Mouse (Mus musculus) mouse embryonic stem cell (cell line): Measurements from ENCODE around the gene Ttll12.

Experiments used
- in situ Hi-C, 2 experiments: fragments of 300-500 bp; cut with MboI; formaldehyde crosslinking; loops; 1 replicate in 1 of 2; 3 replicates in 1 of 2; pipeline ENCODE4 v1.14.3; 2019 to 2020; ENCODE audit warnings: low sequenced_read_pairs in 2 of 2, low pct_unique_long_range_greater_than_20kb in 1 of 2, mixed read lengths in 1 of 2; ENCODE audit not compliant: unreplicated experiment in 1 of 2

Gene Ttll12

DNA sequence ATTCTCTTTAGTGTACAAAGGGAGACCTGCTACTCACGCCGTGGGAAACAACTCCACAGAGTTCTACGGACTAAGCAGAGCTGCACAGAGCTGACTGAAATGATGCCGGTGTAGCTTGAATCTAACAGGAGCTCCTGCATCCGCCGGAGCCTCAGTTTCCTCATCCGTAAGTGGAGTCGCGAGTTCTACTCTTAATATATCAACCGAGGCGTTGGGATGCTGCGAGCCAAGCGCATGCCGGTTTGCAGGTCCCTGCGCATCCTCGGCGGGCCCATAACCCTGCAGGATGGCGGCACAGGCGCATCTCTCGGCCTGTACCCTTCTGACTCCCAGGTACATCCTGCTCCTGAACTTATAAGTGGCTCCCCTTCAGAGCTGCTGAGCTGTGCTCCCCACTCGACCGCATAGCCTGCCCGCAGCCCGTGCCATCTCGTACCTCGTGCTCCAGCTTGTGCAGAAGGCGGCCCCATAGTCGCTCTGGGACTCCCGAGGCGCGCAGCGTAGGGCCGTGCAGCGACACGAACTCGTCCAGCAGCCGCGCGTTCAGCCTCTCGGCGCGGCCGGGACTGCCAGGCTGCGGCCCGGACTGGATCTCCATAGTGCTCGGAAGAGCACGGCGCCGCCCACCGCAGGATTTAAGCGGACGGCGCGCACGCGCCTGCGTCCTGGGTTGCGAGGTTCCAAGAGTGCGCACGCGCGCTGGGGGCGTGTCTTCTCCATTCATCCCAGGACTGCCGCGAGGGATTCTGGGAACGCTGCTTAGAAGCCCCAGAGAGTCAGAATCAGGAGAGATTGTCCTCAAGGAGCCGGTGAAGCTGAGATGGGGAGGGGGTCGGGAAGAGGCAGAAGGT, at the start of gene Ttll12:
Ttll12 (minus strand) TSS at position 645 of the 851 bp plus-strand sequence.
- in situ Hi-C loops: no loop called here

- in situ Hi-C loops: no loop called here
Observed at GRCm38 (mm10) chr15:83642518-83642917, 47.6 kb upstream of the Ttll12 start.

DNA sequence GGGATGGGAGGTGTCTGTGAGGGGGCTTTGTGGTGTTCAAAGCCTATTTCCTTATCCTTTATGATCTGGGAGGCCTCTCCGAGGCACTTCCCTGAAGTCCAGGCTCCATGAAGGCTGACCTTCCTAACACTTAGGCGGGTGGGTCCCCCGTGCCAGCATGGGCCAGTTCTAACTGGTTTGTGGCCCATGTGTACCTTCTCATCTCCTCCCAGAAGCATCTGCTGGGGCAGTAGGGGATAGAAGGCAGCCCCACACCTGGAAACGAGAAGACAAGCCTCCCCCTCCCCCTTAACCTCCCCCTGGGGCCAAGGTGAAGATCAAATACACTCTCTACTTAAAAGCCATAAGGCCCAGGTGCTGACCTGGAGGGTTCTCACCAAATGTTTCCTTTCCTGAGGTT, 45.3 kb upstream of the Ttll12 start:
- in situ Hi-C loops: no loop called here

- in situ Hi-C loops: loop anchor here in 1 of 2 experiments (10.0 kb wide), 2 partner anchors 86 to 116 kb away; partner anchors contain the start of gene Scube1
Observed at GRCm38 (mm10) chr15:83639160-83639559, 44.2 kb upstream of the Ttll12 start.

DNA sequence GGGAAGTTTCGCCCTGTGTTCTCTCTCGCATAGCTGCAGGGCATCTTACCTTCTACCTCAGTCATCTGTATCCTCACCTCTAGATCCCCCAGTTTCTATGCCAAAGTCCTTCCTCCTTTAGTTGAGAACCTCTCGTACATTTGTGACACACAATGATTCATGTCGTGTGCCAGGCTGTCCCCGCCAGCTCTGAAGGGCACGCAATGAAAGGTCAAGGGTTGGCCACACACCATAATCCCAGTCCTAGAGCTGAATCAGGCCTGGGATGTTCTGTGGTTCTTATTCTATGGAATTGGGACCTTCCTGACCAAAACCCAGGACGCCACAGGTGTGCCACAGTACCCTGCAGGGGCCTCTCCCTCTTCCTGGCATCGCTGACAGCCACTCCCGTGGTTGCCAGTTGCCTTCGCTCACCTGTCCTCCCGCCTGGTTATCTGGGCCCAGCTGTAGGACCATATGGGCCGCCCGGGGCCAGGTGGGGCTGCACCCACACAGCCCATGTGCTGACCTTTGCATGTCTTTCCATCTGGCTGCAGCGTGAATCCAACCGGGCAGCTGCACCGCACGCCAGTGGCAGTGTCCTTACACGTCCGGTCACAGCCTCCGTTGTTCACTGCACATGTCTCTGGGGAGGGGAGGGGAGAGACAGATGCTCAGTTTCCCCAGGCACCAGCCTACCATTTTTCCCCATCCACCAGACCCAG, 43.4 kb upstream of the Ttll12 start:
- in situ Hi-C loops: loop anchor here in 1 of 2 experiments (10.0 kb wide), 2 partner anchors 86 to 116 kb away; partner anchors contain the start of gene Scube1

GRCm38 (mm10) chr15:83636759-83637158, 41.8 kb upstream of the Ttll12 start:
- in situ Hi-C loops: loop anchor here in 1 of 2 experiments (10.0 kb wide), 2 partner anchors 88 to 118 kb away; partner anchors contain the start of gene Scube1

- in situ Hi-C loops: loop anchor here in 1 of 2 experiments (10.0 kb wide), 2 partner anchors 90 to 120 kb away; partner anchors contain the start of gene Scube1
Observed at GRCm38 (mm10) chr15:83635251-83635650, 40.3 kb upstream of the Ttll12 start.

GRCm38 (mm10) chr15:83634076-83634475, 39.1 kb upstream of the Ttll12 start:
- in situ Hi-C loops: loop anchor here in 1 of 2 experiments (10.0 kb wide), 2 partner anchors 91 to 121 kb away; partner anchors contain the start of gene Scube1

GRCm38 (mm10) chr15:83631071-83631470, 36.1 kb upstream of the Ttll12 start:
- in situ Hi-C loops: loop anchor here in 1 of 2 experiments (10.0 kb wide), 2 partner anchors 94 to 124 kb away; partner anchors contain the start of gene Scube1

DNA sequence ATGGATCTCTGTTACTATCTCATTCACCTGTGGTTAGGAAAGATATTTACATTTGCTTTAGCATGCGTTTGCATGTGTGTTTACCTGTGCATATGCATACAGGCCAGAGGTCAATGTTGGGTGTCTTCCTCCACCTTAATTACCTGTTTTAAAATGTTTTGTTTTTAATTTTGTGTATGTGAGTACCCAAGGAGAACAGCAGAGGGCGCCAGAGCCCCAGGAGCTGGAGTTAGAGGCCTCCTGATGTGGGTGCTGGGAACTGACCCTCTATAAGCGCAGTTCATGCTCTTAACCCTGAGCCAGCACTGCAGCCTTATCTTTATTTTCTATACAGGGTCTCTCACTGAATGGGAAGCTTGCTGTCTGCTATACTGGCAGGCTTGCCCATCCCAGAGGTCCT, 34.8 kb upstream of the Ttll12 start:
- in situ Hi-C loops: loop anchor here in 1 of 2 experiments (10.0 kb wide), 2 partner anchors 95 to 125 kb away; partner anchors contain the start of gene Scube1

DNA sequence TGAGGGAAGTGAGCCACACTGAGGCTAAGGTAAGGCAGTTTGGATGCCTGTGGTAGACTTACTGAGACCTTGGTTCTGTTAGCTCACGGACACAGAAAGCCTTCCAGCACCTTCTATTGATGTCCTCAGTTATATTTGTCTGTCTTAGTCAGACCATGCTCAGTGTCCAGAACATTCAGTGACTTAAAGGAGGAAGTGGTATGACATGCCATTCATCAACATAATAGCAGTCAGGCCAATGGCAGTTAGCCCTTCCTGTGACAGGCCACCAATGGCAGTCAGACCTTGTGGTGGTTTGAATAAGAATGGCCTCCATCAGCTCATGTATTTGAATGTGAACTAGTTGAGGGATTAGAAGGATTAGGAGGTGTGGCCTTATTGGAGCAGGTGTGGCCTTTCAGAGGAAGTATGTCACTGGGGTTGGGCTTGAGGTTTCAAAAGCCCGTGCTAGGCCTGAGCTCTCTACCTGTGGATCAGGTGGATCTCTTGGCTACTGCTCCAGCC, 31.2 kb upstream of the Ttll12 start:
- in situ Hi-C loops: no loop called here

GRCm38 (mm10) chr15:83615245-83615644, 20.3 kb upstream of the Ttll12 start:
- in situ Hi-C loops: no loop called here

GRCm38 (mm10) chr15:83607115-83607802, 12.3 kb upstream of the Ttll12 start:
- in situ Hi-C loops: no loop called here

DNA sequence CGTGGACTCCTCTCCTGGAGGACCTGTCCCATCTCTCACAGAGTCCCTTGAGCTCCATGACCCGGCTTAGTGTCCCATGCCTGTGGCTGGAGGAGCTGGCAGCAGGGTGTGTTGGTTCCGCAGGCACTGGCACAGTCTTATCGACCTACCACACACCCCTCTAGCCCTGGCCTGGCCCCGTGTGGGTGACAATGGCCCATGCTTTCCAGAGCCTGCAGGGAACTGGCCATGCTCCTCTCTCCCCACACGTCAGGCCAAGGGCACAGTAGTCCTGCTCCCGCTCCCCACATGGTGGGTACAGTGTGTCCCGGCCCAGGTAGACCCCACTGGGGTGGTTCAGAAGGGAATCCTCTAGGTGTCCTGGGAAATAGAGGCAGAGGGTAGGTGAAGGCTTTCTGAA, 11.7 kb upstream of the Ttll12 start:
- in situ Hi-C loops: no loop called here

- in situ Hi-C loops: no loop called here
Observed at GRCm38 (mm10) chr15:83606216-83606615, 11.3 kb upstream of the Ttll12 start.

DNA sequence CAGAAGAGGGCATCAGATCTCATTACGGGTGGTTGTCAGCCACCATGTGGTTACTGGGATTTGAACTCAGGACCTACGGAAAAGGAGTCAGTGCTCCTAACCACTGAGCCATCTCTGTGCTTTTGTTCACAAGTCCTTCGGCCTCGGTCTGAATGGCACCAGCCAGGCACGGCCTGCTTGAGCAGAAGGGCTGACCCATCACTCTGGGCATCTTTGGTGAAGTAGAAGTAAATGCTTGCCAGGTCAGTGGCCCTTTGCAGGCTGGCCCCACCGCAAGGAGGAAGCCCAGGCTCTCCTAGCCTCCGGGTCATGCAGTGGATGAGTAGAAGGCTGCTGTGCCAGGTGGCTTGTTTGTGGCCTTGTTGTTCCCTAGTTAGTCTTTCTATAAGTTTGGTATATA, 8.5 kb upstream of the Ttll12 start:
- in situ Hi-C loops: no loop called here

GRCm38 (mm10) chr15:83603046-83603396, 8.1 kb upstream of the Ttll12 start:
- in situ Hi-C loops: no loop called here

- in situ Hi-C loops: no loop called here
Observed at GRCm38 (mm10) chr15:83602372-83603045, 7.6 kb upstream of the Ttll12 start.
